9 mouse cellular contexts compared by ENCODE assay signal in the genomic region with DNA sequence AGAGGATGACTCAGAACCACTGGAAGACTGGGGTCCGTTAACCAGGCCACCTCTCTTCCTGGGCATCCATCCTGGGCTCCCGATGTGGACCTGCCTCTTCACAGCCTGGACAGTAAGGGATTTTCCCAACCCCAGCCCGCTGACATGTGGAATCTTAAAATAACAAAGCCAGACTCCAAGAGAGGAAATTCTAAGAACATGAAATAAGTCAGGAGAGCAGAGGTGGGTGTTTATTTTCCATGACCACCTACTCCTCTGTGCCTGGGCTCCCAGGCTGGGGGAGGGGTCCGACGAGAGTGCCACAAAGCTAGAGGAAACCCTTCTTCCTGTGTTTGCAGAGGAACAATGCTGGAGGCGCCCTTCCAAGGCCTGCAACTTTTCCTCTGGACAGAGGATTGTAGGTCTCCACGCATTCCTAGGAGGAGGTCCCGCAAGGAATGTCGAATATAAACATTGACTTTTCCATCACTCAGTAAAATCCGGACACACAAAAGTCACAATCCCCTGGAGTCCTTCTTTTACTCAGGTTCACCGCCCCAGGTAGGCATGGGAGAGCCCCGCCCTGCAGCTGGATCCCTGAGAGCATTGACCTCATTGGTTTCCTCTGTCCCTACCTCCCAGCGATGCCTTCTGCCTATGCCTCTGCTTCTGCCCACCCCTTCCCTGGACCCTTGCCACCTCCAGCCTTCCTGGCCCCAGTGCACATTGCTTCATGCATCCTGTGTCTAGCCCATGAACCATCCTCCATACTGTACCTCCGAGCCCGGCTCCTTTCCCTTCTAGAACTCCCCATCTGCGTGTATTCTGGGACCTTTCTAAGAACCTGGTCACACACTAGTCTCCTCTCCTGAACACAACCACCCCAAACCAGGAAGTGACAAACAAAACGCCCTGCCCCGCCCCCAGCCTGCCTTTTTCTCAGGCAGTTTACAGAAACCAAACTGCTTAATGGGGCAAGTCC. TPM values are rescaled to one million over a fixed set of nuclear protein-coding genes. Genes with fewer than 3 reads are reported as not detected.
DNase-seq lines count a peak whose midpoint lies in the region; ATAC-seq lines count a peak whose summit lies in the region.
"Had no signal": no experiment of that assay in that cellular context is flagged by ENCODE, and none has a peak within 500 bp of the region (broad histone marks: within the 10 kb centered on the region; RNA-seq: fewer than 3 reads in every experiment).

No protein-coding gene starts in this region.

- H3K9ac ChIP-seq in heart, embryonic 12.5 days, result no peak overlapping the region

- H3K4me2 ChIP-seq in heart, embryonic 12.5 days, result peak overlapping the region; percentile 14; the same call in 1 of the 2 replicates

- H3K4me1 ChIP-seq in heart, embryonic 12.5 days (replicated peaks), result peaks cover 46% of the 10 kb centered on the region

- peak overlapping the region; percentile 80 for H3K27ac ChIP-seq in heart, embryonic 12.5 days (ENCODE audit: poor library complexity, severe bottlenecking)

- ATAC-seq in heart, embryonic 12.5 days (ENCODE audit: insufficient number of reproducible peaks, low FRiP score), result peak; percentile 84

- H3K4me3 ChIP-seq in heart, embryonic 12.5 days, result no peak overlapping the region
- H3K4me3 ChIP-seq: erythroblast, embryonic 14.5 days had no signal

- no peaks in the 10 kb centered on the region for H3K9me3 ChIP-seq in heart, embryonic 12.5 days (replicated peaks)

- WGBS in heart, embryonic 12.5 days, result 36% methylated on average over 18 of the region's 18 CpGs

- peak; percentile 62 to 79 for DNase-seq in adrenal gland, adult (ENCODE audit: inconsistent age in 2 of 2, low spot score in 1 of 2)
- DNase-seq in adrenal gland, adult 18-20 months (ENCODE audit: low spot score in 2 of 2), result no peak
- DNase-seq in adrenal gland, postnatal 36 days, result peak; percentile 59 to 76
- DNase-seq in kidney, postnatal 4 days, result peak; percentile 74 to 83
- peak; percentile 50 for DNase-seq in mesoderm, embryonic 11.5 days (ENCODE audit: low read depth, low spot score)
- DNase-seq in ovary, adult 18-20 months (ENCODE audit: low spot score), result no peak
- no peak for DNase-seq in layer of hippocampus, postnatal 25 days (ENCODE audit: extremely low spot score in 1 of 2, low spot score in 1 of 2)

- no peaks in the 10 kb centered on the region for H3K27me3 ChIP-seq in heart, embryonic 12.5 days (replicated peaks)

- H3K36me3 ChIP-seq in heart, embryonic 12.5 days, result no peaks in the 10 kb centered on the region

RNA-seq across cellular contexts. Expression of gene Ryk, which starts 56.8 kb away (rescaled TPM):
- 10 to 100 TPM; 58.3 to 64.6 TPM for total RNA-seq in adrenal gland, adult 18-20 months (2021)
- 10 to 100 TPM; 61.3 to 71.5 TPM for total RNA-seq in adrenal gland, postnatal 36 days (2021)
- 14.5 and 15.2 TPM in 2 replicates for polyA plus RNA-seq in heart, embryonic 12.5 days (2016; fragmentation: Nextera tagmentation; extraction: Ambion mirVana)
- total RNA-seq in layer of hippocampus, postnatal 25 days (2021), result 10 to 100 TPM; 37.1 to 44.4 TPM

Comparison
In these comparisons a context has a peak if more than half of its experiments do, and no peak if none do; other contexts are left out.
1. DNase-seq: peak in adrenal gland, adult (2 of 2), adrenal gland, postnatal 36 days (2 of 2), kidney, postnatal 4 days (2 of 2) and mesoderm, embryonic 11.5 days (single experiment); none in adrenal gland, adult 18-20 months (0 of 2), ovary, adult 18-20 months (single experiment) and layer of hippocampus, postnatal 25 days (0 of 2).